Mouse (Mus musculus) erythroid progenitor cell, adult 5-6 weeks (primary cell): Measurements from ENCODE around the gene Nxpe4. TPM values are rescaled to one million over a fixed set of nuclear protein-coding genes. Genes with fewer than 3 reads are reported as not detected.
"Not testable (repeated sequence)": the region's sequence is repeated elsewhere in the genome, so short reads cannot be mapped to it uniquely, and the experiment has no call there.

Source experiments
- ATAC-seq: replicated peaks from 2 replicates; pipeline ENCODE4 v1.8.0; 2016; ENCODE audit warnings: moderate number of reproducible peaks, mild to moderate bottlenecking, moderate TSS enrichment, inconsistent platforms; ENCODE audit not compliant: poor library complexity, low FRiP score, severe bottlenecking
- total RNA-seq, 2 experiments: library from RNA; stranded (forward) in 1 of 2; stranded (reverse) in 1 of 2; fragments of 150-400 nt in 1 of 2; fragments of 186-747, 209-891 nt in 1 of 2; gene quantifications; 2 replicates each; pipeline versions ENCODE4 v1.2.3 to v1.2.4; 2015 to 2017; ENCODE audit warnings: low replicate concordance in 2 of 2

Gene Nxpe4
- 47.6 and 53.2 TPM in 2 replicates for total RNA-seq (2015; ENCODE audit: low replicate concordance)
- total RNA-seq (2017; ENCODE audit: low replicate concordance), result 35.1 and 39.0 TPM in 2 replicates

DNA sequence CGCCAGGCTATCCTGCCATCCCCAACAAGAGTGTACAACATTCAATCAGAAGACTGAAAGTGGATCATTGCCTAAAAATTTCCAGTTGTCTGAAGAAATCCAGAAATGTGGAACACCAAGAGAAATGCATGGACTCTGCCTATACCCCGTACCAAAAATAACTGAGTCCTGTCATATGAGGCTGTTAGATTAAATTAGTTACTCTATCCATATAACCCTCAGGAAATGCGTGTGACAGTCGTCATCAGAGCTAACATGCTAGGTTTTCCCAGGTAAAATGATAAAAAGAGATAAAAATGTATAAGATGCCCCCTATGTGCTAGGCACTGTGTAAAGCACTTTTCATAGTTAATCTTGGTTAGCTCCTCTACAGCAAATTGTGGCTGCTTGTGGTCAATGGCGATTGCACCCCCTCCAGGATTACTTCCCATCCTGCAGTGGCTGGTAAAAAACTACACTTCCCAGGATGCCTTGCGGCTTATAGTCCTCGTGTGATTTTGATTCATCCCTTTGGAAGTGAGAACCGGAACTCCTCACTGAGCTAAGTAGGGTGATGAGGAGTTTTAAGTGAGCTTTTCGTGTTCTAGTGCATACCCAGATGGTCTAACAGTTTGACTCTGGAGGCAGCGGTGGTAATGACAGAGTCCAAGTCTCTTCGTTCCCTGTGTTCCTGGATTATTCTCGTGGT lies at the start of gene Nxpe4:
Gene Nxpe4, plus strand, starts transcription at position 519 of the 688 bp plus-strand sequence.
- ATAC-seq, result no peak

GRCm38 (mm10) chr9:48126815-48127214 lies 35.0 kb upstream of the Nxpe4 start:
- ATAC-seq, result no peak

DNA sequence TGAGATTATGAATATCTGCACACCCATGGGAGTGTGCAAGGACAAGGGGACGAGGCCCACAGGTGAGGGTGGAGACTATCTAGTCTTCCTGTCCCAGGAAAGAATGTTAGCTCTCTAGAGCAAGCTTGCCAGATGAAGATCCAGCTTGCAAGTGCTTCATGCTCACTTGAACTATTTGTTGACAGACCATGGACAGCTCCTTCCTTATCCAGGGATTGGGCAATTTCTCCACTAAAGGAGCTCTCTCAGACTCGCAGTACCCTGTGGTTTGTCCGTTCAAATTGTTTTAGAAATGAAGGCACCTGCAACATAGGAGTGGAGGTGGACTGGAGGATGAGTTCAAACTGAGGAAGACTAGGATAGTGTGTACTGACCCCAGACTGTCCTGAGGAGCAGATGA lies 24.3 kb upstream of the Nxpe4 start:
- no peak for ATAC-seq

DNA sequence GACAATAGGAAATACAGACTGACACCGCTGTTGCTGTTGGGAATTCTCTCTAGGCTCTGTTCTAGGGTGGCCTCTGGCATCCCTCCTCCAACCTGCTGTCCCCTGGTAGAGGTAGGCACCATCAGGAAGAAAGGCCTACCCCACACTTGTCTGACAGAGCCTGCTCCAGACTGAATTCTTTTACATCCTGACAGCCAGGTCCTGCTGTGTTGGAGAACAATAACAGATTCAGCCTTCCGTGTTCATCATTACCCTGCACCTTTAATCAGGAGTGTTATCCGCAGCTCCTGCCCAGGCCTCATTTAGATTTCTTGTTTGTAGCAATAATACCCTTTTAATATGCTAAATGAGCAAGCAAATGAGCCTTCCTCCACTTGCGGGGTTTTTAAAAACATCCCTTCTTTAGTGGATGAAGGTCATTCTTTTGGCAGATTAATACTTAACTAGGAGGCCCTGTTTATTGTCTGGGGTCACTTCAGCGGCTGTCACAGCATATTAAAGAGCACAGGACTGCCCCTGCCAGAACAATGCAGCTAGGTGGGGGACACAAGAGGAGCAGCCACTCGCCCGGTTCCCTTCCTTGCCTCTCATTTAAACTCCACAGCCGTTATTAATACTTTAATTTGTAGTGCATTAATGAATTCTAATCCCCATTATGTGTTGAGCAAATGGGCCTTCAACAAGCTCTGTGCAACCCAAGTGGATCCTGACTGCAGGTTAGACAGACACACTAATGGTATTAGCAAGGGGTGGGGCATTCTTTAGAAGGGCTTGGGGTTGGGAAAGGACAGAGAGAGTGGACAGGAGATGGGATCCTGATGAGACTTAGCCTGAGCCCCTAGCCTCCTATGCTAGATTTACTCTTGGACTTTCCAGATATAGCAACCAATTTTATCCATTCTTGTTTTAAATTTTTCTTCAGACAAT lies 21.1 kb upstream of the Nxpe4 start:
- ATAC-seq, result no peak

- no peak for ATAC-seq
These were observed 19.2 kb upstream of the Nxpe4 start for GRCm38 (mm10) chr9:48142646-48143045.

GRCm38 (mm10) chr9:48146761-48147160 lies 15.1 kb upstream of the Nxpe4 start:
- ATAC-seq, result no peak

DNA sequence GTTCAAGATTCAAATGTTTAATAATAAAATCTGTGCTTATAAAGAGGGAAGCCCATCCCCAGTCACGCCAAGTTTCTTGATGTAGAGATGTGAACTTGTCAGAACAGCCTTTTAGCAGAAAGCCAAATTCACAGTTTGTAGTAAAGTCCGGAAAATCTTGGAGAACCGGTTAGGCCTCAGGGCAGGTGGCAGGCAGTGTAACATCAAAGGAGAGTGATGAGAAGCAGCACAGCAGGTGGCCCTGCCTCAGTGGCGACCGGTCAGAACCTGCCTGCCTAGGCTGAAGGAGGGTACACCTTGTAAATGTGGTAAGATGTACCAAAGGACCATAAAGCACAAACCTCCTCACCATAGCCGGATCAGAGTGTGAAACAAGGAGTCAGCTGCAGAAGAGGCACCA lies 4.7 kb downstream of the Nxpe4 start:
- not testable (repeated sequence) for ATAC-seq

DNA sequence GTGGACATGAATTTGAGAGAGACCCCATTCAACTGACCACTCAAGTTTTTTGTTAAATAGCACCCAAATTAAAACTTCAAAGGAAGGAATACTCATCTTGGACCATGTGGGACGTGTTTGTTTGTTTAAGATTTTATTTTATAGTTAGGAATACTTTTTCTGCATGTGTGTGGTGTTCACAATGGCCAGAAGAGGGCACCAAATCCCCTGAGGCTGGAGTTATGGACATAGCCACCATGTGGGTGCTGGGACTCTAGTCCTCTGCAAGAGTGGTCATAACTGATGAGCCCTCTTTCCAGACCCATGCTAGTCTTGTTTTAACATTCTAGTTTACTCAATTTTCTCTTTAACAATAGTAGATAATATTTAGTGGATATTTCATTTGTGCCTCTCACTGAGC lies 14.9 kb downstream of the Nxpe4 start:
- ATAC-seq, result no peak

DNA sequence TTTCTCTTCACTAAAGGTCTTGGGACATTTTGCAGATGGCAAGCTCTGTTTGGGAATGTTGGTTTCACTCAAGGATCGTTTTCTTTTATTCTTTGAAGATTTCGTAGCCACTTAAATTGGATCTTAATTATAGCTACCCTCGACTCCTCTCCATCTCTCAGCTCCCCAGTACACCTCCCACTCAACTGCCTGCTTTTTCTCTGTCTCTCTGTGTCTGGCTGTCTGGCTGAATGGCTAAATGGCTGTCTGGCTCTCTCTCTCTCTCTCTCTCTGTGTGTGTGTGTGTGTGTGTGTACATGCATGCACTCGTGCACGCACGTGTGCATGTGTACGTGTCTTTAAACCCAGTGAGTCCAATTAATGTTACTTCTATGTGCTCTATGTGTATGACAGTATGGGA lies 19.5 kb downstream of the Nxpe4 start:
- no peak for ATAC-seq

- ATAC-seq, result no peak
These were observed 21.0 kb downstream of the Nxpe4 start for GRCm38 (mm10) chr9:48182718-48183414.

DNA sequence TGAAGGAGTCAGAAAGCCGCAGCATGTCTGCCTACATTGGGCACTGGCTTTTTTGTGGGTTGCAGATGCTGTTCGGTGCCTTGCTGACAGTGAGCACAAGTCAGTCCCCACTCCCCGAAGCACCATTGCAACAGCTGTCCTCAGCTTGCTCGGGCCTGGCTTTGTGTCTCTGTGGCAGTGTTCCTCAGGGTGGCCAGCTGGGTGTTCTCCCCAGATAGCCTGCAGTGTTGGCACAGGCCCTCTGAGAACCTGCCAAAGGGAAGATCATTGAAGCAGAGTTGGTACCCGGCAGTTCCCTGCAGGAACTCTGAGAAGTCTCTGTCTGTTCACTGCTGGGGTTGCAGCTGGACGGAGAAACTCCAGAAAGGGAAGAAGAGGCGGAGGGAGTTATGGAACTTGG lies 22.5 kb downstream of the Nxpe4 start:
- ATAC-seq, result no peak

DNA sequence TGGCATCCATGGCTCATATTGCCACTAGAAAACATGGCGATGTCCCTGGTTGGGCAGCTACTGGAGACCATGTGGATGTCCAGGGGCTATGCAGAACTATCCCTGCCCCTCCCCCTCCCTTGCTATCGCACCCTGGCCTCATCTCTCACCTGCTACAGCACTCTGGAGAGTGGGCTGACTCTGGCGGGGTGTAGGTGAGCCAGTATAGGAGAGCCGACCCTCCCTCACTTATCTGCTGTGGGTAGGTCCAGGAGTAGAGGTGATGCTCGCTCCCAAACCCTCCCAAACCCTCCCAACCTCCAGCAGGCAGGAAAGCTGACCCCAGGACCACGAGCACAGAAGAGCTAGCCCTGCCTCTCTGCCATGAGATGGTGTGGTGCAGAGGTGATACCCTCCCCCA lies 27.0 kb downstream of the Nxpe4 start:
- no peak for ATAC-seq

DNA sequence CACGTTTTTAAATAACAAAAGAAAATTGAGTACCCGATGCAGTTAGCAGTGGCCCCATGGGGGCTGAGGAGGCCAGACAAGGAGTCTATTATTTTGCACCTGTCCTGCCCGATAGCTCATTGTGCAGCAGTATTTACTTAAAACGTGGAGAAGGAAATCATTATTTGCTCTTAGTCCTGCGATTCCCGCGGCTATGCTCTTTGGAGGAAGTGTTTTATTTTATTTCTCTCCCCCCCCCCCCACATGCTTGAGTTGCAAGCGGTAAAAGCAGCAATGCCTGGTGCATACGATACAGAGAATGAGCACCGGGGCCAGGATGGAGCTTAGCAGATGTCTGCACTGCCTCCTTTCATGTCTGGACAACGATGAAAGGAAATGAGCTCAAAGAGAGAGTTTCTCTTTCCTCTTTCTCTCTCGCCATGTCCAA lies 35.6 kb downstream of the Nxpe4 start:
- ATAC-seq, result no peak

DNA sequence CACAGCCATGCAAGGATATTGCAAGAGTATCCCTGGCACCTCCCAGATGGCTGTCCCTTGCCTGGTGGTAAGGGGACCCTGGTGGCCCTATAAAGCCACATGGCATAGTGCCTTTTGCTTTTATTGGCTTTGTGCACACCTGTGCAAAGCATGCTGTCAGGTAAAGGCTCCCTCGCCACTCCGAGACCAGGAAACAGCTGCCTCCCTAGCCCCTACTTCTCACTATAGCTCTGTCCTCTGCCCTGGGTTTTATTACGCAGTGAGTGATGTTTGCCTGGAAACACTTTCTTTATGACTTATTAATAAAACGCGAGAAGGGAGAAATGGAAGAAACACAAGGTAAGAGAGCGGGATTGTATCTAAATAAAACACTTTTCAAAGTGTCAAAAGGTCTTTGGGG lies 49.1 kb downstream of the Nxpe4 start:
- no peak for ATAC-seq

DNA sequence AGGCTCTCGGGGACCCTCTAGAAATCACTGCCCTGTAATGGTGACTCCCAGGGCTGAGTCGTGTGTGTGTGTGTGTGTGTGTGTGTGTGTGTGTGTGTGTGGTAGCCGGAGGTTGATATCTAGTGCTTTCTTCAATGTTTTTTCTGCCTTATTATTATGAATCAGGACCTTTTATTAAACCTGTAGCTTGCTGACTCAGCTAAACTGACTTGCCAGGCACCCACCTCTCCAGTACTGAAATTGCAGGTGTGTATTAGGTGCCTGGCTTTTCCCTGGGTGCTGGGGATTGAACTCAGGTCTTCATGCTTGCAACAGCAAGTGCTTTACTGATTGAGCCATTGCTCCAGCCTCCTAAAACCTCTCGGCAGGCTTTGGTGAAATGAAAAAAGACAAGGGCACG lies 50.1 kb downstream of the Nxpe4 start:
- ATAC-seq, result no peak

DNA sequence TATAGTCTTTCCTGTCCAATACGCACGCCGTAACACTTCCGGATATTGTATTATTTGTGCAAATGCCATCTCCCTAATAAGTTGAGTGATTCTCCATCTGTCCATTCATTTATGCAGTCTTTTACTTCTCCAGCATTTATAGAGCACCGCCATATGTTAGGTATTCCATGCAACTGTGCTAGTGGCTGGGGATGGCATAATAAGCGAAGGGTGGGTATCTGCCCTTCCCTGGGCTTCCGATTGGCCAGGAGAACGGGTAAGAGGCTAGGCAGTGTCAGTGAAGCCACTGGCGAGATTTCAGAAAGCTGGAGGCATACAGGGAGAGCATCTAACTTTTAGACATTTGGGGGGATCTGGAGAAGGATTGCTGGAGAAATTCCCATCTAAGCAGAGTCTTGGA lies 52.9 kb downstream of the Nxpe4 start:
- no peak for ATAC-seq

GRCm38 (mm10) chr9:48216091-48217001 lies 54.5 kb downstream of the Nxpe4 start:
- no peak for ATAC-seq

DNA sequence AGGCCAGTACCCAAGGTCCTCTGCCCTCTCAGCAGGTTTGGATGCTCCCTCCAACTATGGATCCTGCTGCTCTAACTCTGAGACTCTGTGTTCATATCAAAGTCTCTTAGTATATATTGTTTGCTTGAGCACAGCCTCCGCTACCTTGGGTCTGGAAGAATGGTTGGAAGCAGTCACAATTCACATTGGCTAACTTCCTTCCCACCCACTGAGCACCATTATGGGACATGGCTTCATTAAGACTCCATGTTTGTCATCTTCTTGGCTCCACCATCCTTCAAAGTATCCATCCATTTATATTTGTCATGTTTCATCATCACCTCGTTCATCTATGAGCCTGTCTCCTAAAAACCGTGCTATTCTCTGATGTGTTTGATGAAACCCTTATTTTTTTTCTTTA lies 68.9 kb downstream of the Nxpe4 start:
- ATAC-seq, result no peak

DNA sequence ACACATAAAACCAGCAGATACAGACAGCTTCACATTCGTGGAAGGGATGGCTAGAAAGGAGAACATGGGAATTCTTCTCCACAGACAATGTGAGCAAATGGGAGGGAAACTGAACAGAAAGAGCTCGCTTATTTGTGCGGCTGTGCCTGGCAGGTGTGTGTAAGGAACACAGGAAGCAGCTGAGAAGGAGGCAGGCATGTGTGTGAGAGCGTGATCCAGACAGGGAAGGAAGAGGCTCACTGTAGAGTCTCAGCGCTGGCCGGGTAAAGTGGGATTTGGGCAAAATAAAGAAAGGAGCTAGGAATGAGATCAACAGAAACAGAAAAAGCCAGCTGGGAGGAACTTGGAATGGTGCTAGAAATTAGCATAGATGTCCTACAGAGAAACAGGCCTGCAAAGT lies 74.6 kb downstream of the Nxpe4 start:
- ATAC-seq, result no peak
